Mouse (Mus musculus): Measurements from ENCODE around the gene Ccng2. TPM values are rescaled to one million over a fixed set of nuclear protein-coding genes. Genes with fewer than 3 reads are reported as not detected.

Gene Ccng2
- total RNA-seq, 2 experiments from 2014 or later, result 8.6 to 9.7 TPM

DNA sequence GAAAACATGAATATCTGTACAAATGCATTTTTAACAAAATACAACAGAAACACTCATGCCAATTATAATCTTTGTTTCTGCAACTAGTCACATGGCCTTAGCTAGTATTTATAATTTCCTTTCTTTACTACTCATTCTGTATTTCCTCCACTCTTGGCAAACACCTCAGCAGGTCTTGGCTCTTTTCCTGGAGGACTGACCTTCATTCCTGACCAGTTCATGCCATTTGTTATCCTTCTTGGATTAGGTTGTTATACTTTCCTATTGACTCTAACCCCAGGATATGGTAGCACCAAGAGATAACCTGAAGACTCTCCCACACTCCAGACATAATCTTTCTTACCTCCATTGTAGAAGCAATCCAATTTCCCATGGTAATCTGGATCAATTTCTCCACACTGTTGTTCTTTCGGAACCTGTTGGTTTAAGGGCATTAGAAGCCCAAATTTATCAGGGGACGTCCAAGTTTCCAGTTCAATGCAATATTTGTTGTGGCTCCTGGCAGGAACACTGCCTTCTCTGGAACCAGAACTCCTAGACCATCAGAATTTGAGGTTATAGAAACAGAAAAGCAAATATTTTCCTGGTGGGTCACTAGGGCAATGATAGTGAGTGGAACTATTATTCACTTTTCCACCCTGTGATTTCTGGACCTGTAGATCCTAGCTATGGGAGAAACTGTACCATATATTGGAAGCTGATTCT is 38.2 kb downstream of the Ccng2 start:
- DNase-seq, result no peak
- no peak overlapping the region for H3K4me3 ChIP-seq
- H3K27ac ChIP-seq, result no peak overlapping the region
- no peak for TF ChIP-seq CTCF (IDR thresholded peaks at IDR 0.05)
- intact Hi-C loops (cut with DNase I), result no loop called here

DNA sequence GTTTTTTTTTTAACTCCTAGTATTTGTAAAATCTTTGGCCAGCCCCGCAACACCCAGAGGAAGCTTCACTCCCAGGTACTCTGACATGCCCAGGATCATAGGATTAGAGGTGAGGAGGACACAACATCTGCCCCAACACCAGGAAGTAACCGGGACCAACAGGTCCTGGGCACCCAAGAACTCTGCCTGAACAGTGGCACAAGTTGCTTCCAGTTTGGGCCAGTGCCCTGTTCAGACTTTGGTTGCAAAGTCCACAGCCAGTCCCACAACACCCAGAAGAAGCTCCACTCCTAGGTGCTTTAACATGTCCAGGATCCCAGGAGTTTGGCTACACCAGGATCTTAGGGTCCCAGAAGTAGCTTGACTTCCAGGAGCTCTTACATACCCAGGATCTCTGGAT is 41.9 kb downstream of the Ccng2 start:
- H3K4me3 ChIP-seq, result no peak overlapping the region
- intact Hi-C loops (cut with DNase I), result no loop called here
- no peak for TF ChIP-seq CTCF (IDR thresholded peaks at IDR 0.05)
- no peak overlapping the region for H3K27ac ChIP-seq
- no peak for DNase-seq

DNA sequence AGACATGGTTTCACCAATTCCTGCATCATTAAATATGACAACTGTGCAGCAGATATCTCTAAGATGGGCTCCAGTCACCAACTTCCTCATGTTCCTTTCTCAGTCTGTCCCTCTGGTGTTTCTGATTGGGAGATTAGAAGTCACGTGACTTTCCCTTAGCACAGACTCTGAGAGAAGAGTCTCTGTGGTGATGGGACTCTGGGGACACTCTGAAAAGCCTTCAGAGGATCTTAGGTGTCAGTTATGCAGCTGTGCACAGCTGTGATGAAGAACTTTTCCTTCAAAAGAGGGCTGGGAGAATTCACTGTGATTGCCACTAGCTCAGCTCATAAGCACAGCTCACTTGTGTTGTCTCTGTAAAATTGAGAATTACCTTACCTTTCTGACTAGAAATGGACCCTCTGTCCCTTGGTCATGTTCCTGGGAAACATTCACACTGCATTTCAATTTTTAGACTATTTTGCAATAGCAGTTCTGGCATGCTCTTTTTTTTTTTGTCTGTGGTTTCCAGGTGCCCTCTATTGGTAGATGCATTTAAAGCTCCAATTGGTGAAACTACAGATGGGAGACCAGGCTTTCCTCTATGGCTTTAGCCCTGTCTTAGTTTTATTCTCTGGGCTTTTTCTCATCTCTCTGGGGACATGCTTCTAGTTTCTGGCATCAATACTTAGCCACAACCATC is 56.4 kb downstream of the Ccng2 start:
- intact Hi-C loops (cut with DNase I), result loop anchor here (5.0 kb wide), 2 partner anchors 141 to 596 kb away; no protein-coding TSS in a partner anchor
- H3K4me3 ChIP-seq, result no peak overlapping the region
- DNase-seq, result no peak
- H3K27ac ChIP-seq, result no peak overlapping the region
- peak; percentile 65 for TF ChIP-seq CTCF (IDR thresholded peaks at IDR 0.05)

Other genes with a start within 250 kb of the Ccng2 start
- not detected for gene Sowahb, start 222.2 kb upstream of the Ccng2 start, total RNA-seq (2021)
- gene Sept11, start 173.8 kb upstream of the Ccng2 start, total RNA-seq (2021), result 10 to 100 TPM; 85.1 to 87.6 TPM
- gene Ccni, start 60.8 kb upstream of the Ccng2 start, total RNA-seq (2021), result 10 to 100 TPM; 61.4 to 66.6 TPM
- under 1 TPM; 0.48 to 0.81 TPM for gene 2010109A12Rik, start 60.7 kb upstream of the Ccng2 start, total RNA-seq (2021)